Mouse (Mus musculus) c-Kit-positive CD71-positive TER-119-negative erythroid progenitor cells, embryonic 14.5 days (primary cell): Measurements from ENCODE around the gene Cope.

Source experiments
- DNase-seq: peaks from one replicate; pipeline ENCODE4 v3.0.0-alpha.2; 2013; ENCODE audit warnings: low read depth

Gene Cope

DNA sequence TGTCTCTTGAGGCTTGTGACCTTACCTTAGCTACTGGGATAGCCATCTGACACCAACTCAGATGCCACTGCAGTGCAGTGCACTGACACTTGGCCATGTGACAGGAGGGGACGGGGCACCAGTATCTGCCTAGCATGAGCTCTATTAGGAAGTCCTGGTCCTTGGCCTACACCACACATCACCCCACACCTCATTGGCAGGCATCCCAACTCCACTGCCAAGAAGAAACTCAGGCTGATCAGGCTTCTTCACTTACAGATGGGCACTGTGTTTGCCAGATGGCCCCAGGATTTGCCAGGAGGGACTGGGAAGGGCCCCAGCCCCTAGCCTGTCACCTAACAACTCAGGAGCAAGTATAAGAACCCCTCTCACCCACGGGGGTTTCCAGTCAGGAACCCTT lies 11.1 kb downstream of the Cope start:
- no peak for DNase-seq

DNA sequence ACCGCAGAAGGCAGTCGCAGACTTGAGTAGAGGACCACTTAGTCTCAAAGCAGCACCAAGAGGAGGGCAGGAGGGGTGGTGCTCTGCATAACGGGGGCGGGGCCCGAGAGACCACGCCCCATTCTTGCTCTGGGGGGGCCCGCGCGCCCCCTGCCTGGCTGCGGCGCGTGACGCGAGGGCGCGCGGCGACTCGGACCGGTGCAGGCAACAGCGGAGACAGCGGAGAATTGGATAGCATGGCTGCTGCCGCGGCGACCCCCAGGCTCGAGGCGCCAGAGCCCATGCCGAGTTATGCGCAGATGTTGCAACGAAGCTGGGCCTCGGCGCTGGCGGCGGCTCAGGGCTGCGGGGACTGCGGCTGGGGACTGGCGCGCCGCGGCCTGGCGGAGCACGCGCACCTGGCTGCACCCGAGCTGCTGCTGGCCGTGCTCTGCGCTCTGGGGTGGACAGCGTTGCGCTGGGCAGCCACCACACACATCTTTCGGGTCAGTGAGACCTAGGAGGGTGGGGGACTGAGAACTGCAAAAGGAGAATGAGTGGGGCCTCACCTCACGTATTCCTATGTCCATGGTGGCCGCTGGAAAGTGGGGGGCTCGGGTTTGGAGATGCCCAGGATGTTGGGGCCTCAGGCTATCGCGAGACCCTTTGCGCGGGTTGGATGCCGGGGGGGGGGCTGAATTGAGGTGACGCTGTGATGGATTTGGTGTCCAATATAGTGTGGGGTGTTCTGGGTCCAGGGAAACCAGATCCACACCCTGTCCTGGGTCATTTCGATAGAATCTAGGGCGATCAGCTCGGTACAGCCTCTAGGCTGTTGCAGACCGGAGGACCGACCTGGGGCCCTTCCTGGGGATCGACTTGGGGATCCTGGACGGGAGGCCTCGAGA lies 13.5 kb downstream of the Cope start, which contains the start of gene Cers1:
TSS of gene Cers1 (plus strand) at position 152 of the 887 bp plus-strand sequence.
- DNase-seq, result no peak

DNA sequence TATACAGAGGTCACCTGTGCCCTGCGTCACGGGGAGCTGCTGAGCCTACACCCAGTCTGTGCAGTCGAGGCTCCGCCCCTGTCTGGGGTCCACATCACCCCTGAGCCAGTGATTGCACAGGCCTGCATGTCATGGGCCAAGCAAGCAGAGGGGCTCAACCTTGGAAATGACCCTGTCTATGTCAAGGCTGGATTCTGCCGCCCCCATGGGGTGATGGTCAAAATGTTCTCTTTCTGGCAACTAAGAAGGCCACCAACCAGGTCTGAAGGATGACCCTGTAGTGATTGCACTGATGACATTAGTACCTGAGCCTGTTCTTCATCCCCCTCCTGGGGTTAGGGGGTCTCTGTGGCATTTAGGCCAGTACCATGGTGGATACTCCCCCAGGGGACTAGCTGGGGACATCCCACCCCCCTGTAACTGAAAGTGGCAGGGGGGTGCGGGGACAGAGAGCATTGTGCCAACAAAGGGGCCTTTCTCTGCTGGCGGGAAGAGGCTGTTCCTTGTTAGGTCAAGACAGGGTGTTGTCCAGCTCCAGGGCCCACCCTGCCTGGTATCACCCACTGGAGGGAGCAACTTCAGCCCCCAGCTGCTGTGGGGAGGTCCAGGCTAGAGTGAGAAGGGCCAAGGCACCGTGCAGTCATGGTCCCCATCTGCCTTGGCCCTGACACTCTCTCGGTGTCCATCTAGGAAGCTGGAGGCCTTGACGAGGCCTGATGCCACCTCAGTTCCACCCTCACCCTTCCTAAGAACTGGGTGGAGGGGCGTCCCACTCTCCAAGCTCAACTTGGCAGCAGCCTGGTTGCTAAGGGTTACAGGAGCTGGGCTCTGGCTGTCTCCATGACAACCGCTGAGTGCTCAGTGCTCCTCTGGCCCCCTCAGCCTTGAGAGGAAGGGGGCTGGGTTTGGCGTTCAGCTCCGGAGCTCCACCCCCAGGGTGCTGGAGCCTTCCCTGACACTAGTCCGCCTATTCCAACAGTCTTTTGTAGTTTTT lies 14.5 kb downstream of the Cope start:
- no peak for DNase-seq

DNA sequence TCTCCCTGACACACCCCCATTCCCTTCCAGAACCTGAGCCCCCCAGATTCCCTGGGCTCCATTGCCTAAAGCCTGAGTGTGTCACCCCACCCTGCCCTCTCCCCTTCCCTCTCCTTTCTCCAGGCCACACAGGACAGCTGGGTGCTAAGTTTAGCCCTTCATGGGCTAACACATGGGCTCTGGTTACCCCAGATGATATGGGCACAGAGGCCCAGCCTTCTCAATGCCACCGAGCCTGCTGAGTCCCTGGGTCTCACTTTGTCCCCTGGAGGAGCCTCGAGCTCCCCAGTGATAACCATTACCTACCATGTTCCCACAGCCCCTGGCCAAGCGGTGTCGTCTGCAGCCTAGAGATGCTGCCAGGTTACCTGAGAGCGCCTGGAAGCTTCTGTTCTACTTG lies 15.6 kb downstream of the Cope start:
- no peak for DNase-seq

DNA sequence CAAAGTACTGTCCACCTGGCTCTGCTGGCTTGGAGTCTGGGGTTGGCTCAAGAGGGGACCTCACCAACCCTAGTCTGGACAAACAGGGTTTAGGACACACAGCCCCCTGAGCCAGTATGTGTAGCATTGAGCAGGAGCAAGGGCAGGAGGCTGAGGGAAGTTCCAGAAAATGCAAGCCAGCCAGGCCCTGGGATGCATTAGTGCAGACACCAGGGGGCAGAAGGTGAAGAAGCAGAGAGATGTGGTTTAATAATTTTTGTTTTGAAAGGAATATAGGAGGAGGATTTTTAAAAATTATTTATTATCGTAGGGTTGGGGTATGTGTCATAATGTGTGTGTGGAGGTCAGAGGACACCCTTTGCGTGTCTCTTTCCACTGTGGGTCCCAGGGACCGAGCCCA lies 21.4 kb downstream of the Cope start:
- no peak for DNase-seq

DNA sequence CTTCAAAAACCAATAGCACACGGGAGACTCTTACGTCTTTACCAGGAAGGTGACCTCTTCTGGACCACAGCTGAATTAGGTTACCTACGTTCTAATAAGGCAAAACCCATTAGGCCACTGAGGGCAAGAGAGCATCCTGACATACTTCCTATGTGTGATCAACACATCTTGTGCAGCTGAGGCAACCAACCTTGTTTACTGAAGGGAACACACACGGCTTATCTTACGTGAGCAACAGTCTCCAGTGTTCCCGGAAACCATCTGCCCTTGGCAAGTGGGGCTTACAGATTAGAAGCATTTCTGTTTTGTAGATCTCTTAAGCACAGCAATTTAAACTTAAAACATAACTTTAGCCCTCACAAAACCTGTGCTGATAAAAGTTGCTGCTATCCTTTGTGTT lies 25.2 kb downstream of the Cope start:
- peak; percentile 61 for DNase-seq

DNA sequence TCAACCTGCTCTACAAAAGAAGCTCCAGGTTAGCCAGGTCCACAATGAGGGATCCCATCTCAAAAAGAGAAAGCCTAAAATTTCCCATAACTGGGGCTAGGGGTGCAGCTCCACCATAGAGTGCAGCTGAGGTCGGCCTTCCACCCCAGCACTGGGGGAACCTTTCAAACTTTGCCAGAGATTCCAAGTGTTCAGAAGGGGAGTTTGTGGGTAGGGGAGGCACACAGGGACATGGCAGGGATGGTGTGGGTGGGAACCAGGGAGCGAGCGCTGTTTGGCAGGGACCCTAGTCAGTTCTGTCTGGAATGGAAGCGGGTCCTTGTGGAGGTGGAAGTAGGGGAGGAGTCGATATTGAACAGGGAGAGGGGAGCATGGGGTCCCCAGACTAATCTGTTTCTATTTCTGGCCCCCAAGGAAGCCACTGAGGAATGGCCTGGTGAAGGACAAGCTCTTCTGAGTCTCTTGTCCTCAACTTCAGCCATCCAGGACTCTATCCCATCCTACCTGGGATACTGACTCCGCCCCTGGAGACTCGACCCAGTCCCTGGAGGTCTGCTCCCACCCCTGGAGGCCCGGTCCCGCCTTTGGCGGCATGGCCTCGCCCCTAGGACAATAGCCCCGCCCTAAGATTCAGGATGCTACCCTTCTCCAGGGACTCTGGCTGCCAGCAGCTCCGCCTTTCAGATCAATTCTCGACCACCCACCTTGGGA lies 27.0 kb downstream of the Cope start, which contains the start of gene Gdf1:
TSS of gene Gdf1 (plus strand) at position 694 of the 711 bp plus-strand sequence.
- DNase-seq, result no peak

DNA sequence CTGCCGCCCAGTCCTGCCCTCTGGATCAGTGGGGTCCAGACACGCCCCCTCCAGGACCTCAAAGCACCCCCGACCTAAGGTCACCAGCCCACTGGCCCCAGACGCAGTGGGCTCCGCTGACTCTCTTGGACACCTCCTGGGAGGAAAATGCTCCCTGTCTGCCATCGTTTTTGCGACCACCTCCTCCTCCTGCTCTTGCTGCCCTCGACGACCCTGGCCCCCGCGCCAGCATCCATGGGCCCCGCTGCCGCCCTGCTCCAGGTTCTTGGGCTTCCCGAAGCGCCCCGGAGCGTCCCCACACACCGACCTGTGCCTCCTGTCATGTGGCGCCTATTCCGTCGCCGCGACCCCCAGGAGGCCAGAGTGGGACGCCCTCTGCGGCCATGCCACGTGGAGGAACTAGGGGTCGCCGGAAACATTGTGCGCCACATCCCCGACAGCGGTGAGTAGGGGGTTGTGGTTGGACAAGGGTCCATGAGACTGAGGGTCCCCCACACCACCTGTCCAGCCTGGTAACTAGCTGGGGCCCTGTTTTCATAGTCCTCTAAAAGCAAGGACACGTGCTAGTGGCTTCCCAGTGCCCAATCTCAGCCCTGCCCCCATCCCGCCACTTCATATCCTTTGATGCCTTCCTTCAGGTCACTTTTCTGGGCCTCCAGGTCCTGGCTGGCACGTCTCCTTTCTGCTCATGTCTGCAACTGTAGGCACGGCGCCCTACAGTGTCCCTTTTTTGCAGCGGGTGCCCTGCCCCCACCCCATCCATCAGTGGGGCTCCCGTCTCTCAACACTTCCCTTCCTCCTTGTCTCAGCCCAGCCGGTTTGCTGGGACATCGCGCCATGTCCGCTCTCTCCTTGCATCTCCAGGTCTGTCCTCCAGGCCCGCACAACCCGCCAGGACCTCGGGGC lies 27.8 kb downstream of the Cope start:
- no peak for DNase-seq

DNA sequence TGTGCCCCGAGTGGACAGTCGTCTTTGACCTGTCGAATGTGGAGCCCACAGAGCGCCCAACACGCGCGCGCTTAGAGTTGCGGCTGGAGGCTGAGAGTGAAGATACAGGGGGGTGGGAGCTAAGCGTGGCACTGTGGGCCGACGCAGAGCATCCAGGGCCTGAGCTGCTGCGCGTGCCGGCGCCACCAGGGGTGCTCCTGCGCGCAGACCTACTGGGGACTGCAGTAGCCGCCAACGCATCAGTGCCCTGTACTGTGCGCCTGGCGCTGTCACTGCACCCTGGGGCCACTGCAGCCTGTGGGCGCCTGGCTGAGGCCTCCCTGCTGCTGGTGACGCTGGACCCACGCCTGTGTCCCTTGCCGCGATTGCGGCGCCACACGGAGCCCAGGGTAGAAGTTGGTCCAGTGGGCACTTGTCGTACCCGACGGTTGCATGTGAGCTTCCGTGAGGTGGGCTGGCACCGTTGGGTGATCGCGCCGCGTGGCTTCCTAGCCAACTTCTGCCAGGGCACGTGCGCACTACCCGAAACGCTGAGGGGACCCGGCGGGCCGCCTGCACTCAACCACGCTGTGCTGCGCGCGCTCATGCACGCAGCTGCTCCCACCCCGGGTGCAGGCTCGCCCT lies 28.5 kb downstream of the Cope start:
- DNase-seq, result no peak

DNA sequence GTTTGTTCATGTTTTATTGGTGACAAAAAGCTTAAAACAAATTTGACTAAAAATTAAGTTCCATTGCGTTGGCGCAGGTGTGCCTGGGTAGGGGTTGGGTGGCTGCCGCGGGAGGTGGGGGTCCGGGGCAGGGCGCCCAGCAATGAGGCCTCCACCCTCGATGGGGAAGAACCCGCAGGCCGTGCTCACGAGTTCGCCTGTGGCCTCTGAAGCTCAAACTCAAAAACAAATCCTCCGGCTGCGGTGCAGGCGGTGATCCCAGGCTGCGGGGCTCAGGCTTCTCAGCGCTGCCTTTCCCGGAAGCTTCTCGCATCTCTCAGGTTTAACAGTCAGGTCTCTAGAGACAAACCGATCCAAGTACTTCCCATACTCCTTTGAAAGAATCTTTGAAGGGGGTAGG lies 29.2 kb downstream of the Cope start:
- DNase-seq, result no peak

DNA sequence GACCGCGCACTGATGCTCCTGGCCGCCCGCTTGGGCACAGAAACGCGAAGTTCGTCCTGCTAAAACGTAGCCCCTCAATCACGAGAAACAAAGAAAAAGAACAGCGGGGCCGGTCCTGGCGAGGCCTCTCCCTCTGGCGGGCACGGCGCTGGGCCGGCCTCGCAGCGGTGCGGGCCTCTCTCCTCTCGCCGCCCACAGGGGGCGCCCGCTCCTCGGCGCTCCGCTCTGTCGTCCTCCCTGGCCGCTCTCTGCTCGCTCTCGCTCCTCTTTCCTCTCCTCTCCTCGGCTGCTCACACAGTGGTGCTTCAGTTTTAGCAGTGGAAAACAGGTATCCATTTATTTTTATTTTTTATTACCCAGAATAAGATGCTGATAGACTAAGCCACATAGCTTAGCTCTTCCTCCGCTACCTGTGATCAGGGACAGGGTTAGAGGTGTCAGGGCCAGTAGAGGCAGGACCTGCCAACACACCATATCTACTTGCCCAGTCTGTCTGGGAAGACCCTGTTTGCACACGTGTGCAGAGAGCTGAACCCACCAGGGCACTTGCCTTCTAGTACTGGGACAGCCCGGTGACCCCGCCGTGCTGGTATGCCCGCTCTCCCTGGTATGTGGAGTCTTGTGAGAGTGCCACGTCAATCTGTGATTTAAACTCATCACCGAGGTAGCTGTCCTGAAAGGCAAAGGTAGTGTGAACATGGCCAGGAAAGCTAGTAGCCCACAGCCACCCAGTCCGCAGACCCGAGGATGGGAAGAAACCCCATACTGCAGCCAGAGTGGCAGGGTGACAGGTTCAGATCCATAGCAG lies 30.0 kb downstream of the Cope start:
- DNase-seq, result no peak

DNA sequence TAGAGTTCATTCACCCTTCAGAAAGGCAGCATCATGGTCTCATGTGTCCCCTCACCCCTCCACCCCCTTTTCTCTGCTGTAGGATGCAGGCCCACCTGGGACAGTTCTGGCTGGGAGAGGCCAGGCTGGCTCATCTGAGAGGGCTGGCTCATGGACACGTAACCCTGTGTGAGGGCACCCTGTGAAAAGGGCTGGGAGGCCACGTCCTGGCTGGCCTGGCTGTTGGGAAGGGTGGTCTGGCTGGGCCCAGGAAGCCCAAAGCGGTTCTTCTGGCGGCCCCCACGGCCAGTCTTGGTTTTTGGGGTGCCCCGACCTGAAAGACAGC lies 30.5 kb downstream of the Cope start:
- DNase-seq, result no peak

DNA sequence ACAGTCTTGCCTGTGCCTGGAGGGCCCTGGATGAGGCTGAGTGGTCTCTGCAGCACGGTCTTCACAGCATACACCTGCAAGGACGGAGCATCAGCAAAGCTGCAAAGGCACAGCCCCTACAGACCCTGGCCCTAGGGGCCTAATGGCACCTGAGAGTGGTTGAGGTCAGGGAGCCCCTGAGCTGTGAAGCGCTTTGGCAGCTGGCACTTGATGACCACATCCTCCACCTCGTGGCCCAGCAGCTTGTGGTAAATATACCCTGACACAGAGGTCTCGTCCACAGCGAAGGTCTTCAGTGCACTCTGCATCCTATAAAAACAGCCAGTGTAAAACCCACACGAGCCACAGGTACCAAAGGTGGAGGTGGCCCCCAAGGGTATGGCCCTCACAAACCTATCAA lies 36.6 kb downstream of the Cope start:
- DNase-seq, result no peak

DNA sequence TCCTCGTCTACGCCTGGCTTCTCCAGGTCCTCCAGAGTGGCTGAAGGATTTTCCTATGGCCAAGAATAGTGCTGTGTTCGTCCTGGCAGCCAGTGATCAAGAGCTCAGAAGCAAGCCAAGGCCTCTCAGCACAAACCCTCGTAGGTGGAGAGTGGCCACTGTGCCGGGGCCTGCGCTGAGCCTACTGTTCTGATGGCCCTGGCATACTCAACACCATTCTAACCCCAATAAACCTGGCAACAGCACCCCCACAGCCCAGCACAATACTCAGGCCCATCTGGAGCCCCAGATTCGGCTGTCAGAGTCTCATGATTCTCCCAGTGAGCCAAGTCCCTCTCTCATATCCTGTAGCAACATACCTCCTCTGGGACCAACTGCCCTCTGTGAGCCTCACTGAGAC lies 38.3 kb downstream of the Cope start:
- no peak for DNase-seq

DNA sequence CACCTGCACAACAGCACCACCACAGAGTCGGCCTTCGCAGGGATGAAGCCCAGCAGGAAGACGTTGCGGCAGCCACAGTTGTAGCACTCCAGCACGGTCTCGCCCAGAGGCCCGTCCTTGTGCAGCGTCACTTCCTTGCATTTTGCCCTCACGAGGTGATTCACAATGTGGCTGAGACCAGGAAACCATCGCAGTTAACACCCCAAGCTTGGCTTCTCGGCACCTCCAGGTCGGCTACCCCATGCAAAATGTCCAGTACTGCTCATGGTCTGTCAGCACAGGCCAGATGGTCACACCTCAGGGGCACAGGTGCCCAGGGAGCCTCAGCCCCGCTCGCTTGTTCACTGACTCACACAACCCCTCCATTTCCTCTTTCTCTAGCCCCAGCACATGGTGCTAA lies 39.7 kb downstream of the Cope start:
- no peak for DNase-seq

DNA sequence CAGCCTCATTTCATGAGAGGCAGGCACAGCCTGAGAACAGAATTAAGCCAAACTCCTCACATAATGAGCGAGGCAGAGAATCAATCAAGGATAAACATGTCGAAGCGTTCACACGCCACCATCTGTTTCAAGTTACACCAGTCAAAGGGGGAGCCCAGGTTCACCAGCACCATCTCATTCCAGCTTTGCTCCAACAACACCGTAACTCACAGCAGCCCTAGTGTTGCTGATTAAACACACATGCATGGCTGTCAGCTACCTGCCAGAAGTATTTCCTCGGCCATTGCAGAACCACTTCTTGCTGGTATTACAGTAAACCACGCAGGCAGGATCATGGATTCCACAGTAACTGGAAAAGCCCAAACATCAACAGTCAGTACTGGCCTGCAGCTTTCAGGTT lies 40.8 kb downstream of the Cope start:
- DNase-seq, result no peak

DNA sequence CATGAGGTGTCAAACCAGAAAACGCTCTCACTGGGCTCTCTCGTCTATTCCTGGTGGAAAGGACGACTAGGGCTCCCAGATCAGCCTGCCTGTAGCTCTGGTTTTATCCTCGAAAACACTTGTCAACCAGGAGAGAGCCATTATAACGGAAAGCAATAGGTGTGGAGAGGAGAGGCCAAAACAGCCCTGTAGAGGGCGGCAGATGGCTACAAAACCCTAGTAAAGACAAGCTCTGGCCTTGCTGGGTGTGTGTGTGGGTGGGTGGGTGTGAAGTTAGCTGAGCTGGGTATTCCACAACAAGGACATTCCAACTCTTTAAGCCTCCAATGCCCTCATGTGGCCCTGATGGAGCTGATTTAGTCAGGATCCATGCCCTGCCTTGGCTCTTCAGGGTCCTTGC lies 41.4 kb downstream of the Cope start:
- no peak for DNase-seq

DNA sequence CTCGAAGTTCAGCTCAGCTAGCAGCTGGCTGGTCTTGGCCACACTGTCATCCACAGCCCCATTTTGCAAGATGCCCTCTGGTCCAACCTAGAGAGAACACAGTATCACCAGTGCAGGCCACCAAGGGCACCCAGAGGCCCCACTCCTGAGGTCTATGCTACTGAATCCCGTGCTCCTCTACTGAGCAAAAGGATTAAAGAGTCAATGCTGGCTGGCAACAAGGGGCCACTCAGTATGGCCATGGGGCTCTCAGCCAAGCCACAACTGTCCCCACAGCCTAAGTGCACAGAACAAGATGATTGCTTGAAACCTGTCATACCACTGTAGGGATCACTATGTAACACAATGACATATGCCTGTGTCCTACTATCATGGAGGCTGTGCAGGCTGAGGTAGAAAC lies 42.0 kb downstream of the Cope start:
- no peak for DNase-seq

DNA sequence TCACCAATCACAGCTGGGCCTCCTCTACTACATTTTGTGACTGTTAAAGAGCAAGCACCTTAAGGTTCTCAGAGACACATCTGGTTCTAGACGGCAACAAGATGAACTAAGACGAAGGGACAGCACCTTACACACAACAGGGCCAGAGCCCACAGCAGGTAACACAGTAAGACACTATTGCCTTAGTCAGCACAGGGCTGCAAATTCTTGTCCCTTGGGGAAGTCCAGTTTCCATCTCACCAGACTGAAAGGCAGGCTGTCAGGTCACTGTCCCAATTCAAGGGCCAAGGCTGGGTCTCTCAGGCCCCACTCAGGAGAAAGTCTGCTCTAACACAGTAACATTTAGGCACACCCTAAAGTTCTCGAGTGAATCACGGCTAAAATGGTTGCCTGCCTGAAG lies 45.1 kb downstream of the Cope start:
- DNase-seq, result no peak

DNA sequence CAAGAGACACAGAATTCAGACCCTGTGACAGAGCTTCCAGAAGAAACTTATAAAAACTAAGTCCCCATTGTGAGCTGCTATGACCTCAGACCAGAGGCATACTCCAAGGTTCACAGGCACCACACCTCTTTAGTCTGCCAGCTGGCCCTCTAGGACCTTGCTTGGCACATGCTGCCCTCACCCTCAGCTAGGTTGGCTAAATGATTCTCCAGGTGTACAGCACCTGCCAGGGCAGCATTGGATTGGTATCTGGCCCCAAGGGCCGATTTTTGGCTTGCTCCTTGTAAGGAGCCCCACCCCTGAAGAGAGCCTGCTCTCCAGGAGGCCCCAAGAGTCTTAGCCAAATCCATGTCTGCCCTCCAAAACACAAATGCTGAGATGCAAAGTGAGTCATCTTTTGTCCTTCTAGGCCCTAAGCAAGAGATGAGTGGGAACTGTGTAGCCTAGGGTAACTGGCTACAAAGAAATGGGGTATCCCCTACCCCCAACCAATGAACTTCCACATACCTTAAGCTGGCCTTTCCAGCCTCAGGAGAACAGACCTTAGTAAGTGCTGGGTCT lies 45.6 kb downstream of the Cope start:
- DNase-seq, result no peak
